Mouse (Mus musculus): ENCODE data around the gene Slc38a6.

- TF ChIP-seq POLR2A (IDR thresholded peaks at IDR 0.05; ENCODE audit: insufficient read length, low read depth) = no peak
- TF ChIP-seq USF1 (IDR thresholded peaks at IDR 0.05; ENCODE audit: low read depth) = no peak
- TF ChIP-seq MAX (IDR thresholded peaks at IDR 0.05; ENCODE audit: low read depth) = no peak
- TF ChIP-seq TCF3 (IDR thresholded peaks at IDR 0.05; ENCODE audit: insufficient read length, low read depth) = no peak
- no peak for TF ChIP-seq REST (IDR thresholded peaks at IDR 0.05; ENCODE audit: insufficient read depth, insufficient read length)
These were observed 50.5 kb downstream of the Slc38a6 start for GRCm38 (mm10) chr12:73337127-73337526.
